Mouse (Mus musculus) leukemia stem cell, adult 10-12 weeks (primary cell): ENCODE results near the gene Zfp2. TPM values are rescaled to one million over a fixed set of nuclear protein-coding genes. Genes with fewer than 3 reads are reported as not detected.

Source experiments
- polyA plus RNA-seq: library from polyadenylated mRNA; stranded (reverse); fragments of >175 nt; gene quantifications from 2 replicates; pipeline ENCODE4 v1.2.3, GENCODE M21; 2012; ENCODE audit warnings: low replicate concordance

Zfp2 gene
- not detected in 2 replicates for polyA plus RNA-seq

GRCm38 (mm10) chr11:50915671-50916320 is at the start of gene Zfp2:
Gene Zfp2, minus strand, starts transcription at chr11:50916165.

GRCm38 (mm10) chr11:50953665-50954064 is 37.7 kb upstream of the Zfp2 start, which contains the start of gene Prop1:
Gene Prop1, minus strand, starts transcription at chr11:50953765.

GRCm38 (mm10) chr11:50943506-50943905 is 27.5 kb upstream of the Zfp2 start, which contains the start of gene 4933414I15Rik:
Gene 4933414I15Rik, minus strand, starts transcription at chr11:50943765.

GRCm38 (mm10) chr11:50931451-50931866 is 15.5 kb upstream of the Zfp2 start, which contains the start of gene Zfp354b:
Gene Zfp354b, minus strand, starts transcription at chr11:50931633.

GRCm38 (mm10) chr11:50887390-50888128 is 28.4 kb downstream of the Zfp2 start, which contains the start of gene Zfp454:
Gene Zfp454, minus strand, starts transcription at chr11:50887651.

GRCm38 (mm10) chr11:50850177-50850735 is 65.7 kb downstream of the Zfp2 start, which contains the start of gene Grm6:
Gene Grm6, plus strand, starts transcription at chr11:50850685.

Other genes starting within 250 kb of the Zfp2 start
- gene Zfp354c, start 88.4 kb downstream of the Zfp2 start, polyA plus RNA-seq: 0.10 TPM in 1 of 2 replicates, not detected in the other
- gene Zfp879, start 74.6 kb downstream of the Zfp2 start, polyA plus RNA-seq: 0.16 TPM in 1 of 2 replicates, not detected in the other
- gene Grm6, start 65.5 kb downstream of the Zfp2 start, polyA plus RNA-seq: 0.28 and 0.30 TPM in 2 replicates
- not detected in 2 replicates for gene Zfp454, start 28.5 kb downstream of the Zfp2 start, polyA plus RNA-seq
- gene Zfp354b, start 15.5 kb upstream of the Zfp2 start, polyA plus RNA-seq: not detected in 2 replicates
- gene 4933414I15Rik, start 27.6 kb upstream of the Zfp2 start, polyA plus RNA-seq: not detected in 2 replicates
- not detected in 2 replicates for gene Prop1, start 37.6 kb upstream of the Zfp2 start, polyA plus RNA-seq
- gene Olfr1378, start 50.4 kb upstream of the Zfp2 start, polyA plus RNA-seq: not detected in 2 replicates
- not detected in 2 replicates for gene Olfr1377, start 65.8 kb upstream of the Zfp2 start, polyA plus RNA-seq
- not detected in 2 replicates for gene Olfr51, start 87.4 kb upstream of the Zfp2 start, polyA plus RNA-seq
- gene Olfr54, start 98.1 kb upstream of the Zfp2 start, polyA plus RNA-seq: not detected in 2 replicates
- gene Olfr1375, start 131.9 kb upstream of the Zfp2 start, polyA plus RNA-seq: not detected in 2 replicates
- not detected in 2 replicates for gene Zfp354a, start 143.1 kb upstream of the Zfp2 start, polyA plus RNA-seq